Mouse (Mus musculus): ENCODE data around the gene Man1c1. TPM values are rescaled to one million over a fixed set of nuclear protein-coding genes. Genes with fewer than 3 reads are reported as not detected.

Man1c1 gene
- not detected in 2 replicates for total RNA-seq (2014; fragmentation: Nextera tagmentation)
- 0.05 TPM in 1 of 2 replicates, not detected in the other for total RNA-seq (2017)
- polyA plus RNA-seq (2012) = not detected in 2 replicates

DNA sequence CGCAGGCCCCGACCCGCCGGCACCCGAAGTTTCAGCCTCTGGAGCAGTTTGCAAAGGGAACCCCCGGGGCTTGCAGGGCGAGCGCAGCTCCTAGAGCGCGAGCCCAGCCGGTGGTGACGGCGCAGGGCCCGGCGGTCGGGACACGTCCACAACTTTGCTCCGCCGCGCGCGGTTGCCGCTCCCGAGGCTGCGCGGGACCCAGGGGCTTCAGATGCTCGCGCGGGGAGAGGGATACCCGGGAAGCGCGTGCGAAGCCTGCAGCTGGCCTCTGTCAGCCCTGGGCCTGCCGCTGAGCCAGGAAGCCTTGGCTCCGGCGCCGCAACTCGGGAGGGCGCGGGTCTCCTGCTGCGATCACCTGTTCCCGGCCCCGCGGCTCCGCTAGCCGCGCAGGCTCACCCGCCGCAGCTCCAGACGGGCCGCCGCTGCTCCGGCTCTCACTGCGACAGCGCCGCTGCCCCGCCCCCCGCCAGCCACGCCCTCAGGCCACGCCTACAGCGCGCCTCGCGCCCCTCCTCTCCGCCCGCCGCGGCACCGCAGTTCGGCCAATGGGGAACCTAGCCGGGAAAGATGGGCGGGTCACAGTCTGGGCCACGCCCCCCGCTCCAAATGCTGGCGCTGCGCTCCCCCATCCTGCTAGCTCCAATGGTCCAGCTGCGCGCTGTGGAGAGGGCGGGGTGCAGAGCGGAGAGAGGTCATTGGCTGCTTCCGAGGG is at the start of gene Man1c1:
Man1c1 (minus strand) TSS at position 456 of the 712 bp plus-strand sequence.
- Histone ChIP-seq H3K4me3 (ENCODE audit: low read depth, low read length) (peak within 1 kb of the TSS; percentile 30; the same call in 1 of the 2 replicates), H3K36me3 (replicated peaks) (no peaks in the 10 kb centered on the region), H3K9me3 (replicated peaks) (peaks cover 27% of the 10 kb centered on the region), H3K27me3 (ENCODE audit: insufficient read depth, low read length) (peaks cover 42% of the 10 kb centered on the region), H3K4me1 (ENCODE audit: insufficient read depth, low read depth, low read length) (no peaks in the 10 kb centered on the region; the same call in 1 of the 2 replicates)
- ATAC-seq (ENCODE audit: extremely low read depth, insufficient number of reproducible peaks, low FRiP score, poor library complexity, severe bottlenecking) = no peak
- DNase-seq (ENCODE audit: low spot score) = peak; percentile 29
- no peak for TF ChIP-seq GATA1 (IDR thresholded peaks at IDR 0.05; ENCODE audit: borderline replicate concordance, low read length)
- no peak for TF ChIP-seq CTCF (IDR thresholded peaks at IDR 0.05; ENCODE audit: low read depth, low read length)
- TF ChIP-seq TAL1 (conservative IDR thresholded peaks at IDR 0.05; ENCODE audit: low read depth, low read length) = no peak
- no peak for TF ChIP-seq GATA2 (IDR thresholded peaks at IDR 0.05; ENCODE audit: borderline replicate concordance, low read depth, low read length)
- TF ChIP-seq POLR2AphosphoS5 (IDR thresholded peaks at IDR 0.05; ENCODE audit: insufficient replicate concordance, low read depth, low read length) = no peak

GRCm38 (mm10) chr4:134753516-134754261 is 49.6 kb upstream of the Man1c1 start:
- peaks cover 96% of the 10 kb centered on the region for H3K36me3 ChIP-seq (replicated peaks)
- no peak for DNase-seq (ENCODE audit: low spot score)
- no peak for TF ChIP-seq GATA2 (IDR thresholded peaks at IDR 0.05; ENCODE audit: borderline replicate concordance, low read depth, low read length)
- TF ChIP-seq GATA1 (IDR thresholded peaks at IDR 0.05; ENCODE audit: borderline replicate concordance, low read length) = no peak
- TF ChIP-seq CTCF (IDR thresholded peaks at IDR 0.05; ENCODE audit: low read depth, low read length) = no peak
- TF ChIP-seq TAL1 (conservative IDR thresholded peaks at IDR 0.05; ENCODE audit: low read depth, low read length) = no peak
- no peak for TF ChIP-seq POLR2AphosphoS5 (IDR thresholded peaks at IDR 0.05; ENCODE audit: insufficient replicate concordance, low read depth, low read length)
- H3K9me3 ChIP-seq (replicated peaks) = no peaks in the 10 kb centered on the region
- peaks cover 91% of the 10 kb centered on the region for H3K4me1 ChIP-seq (ENCODE audit: insufficient read depth, low read depth, low read length)
- no peak for ATAC-seq (ENCODE audit: extremely low read depth, insufficient number of reproducible peaks, low FRiP score, poor library complexity, severe bottlenecking)
- H3K27me3 ChIP-seq (ENCODE audit: insufficient read depth, low read length) = no peaks in the 10 kb centered on the region
- no peak overlapping the region; the same call in 1 of the 2 replicates for H3K4me3 ChIP-seq (ENCODE audit: low read depth, low read length)

- H3K36me3 ChIP-seq (replicated peaks) = peaks cover 96% of the 10 kb centered on the region
- H3K4me1 ChIP-seq (ENCODE audit: insufficient read depth, low read depth, low read length) = peaks cover 84% of the 10 kb centered on the region
Measured at GRCm38 (mm10) chr4:134752911-134753426, 48.9 kb upstream of the Man1c1 start.

DNA sequence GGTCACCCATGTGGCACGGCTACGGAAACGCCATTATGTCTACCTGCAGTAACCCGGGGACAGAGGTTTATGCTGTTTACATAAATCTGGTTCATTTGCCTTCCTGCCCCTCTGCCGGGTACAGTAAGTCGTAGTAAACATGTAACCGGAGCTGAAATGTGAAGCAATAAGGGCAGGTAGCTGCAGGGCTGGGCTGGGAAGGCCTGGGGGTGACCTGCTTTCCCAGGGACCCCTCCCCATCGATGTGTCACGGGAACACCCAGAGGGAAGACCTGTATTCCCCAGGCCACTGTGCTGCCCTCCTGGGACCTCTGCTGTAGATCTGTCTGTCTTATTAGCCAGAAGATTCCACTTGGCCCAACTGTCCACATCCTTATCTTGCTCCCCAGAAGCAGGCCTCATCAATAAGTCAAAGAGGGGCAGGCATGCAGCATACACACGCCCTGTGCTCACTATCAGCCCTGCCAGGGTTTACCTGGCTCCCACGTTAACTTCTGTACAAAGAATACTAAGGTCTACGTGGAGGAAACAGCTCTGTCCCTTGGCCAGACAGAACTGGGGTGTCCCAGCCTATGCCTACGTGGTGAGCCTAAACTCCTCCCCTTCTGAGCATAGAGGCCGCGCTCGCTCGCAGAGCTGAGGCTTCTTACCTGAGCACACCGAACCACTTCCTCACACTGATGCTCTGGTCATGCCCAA is 47.7 kb upstream of the Man1c1 start:
- peak; percentile 71 for DNase-seq (ENCODE audit: low spot score)
- peak overlapping the region; percentile 60; the same call in 1 of the 2 replicates for H3K4me3 ChIP-seq (ENCODE audit: low read depth, low read length)
- TF ChIP-seq CTCF (IDR thresholded peaks at IDR 0.05; ENCODE audit: low read depth, low read length) (no peak), TAL1 (conservative IDR thresholded peaks at IDR 0.05; ENCODE audit: low read depth, low read length) (peak; percentile 89)
- no peaks in the 10 kb centered on the region for H3K27me3 ChIP-seq (ENCODE audit: insufficient read depth, low read length)
- peaks cover 98% of the 10 kb centered on the region for H3K36me3 ChIP-seq (replicated peaks)
- H3K9me3 ChIP-seq (replicated peaks) = no peaks in the 10 kb centered on the region
- H3K4me1 ChIP-seq (ENCODE audit: insufficient read depth, low read depth, low read length) = peaks cover 80% of the 10 kb centered on the region
- peak; percentile 77 for ATAC-seq (ENCODE audit: extremely low read depth, insufficient number of reproducible peaks, low FRiP score, poor library complexity, severe bottlenecking)

More at GRCm38 (mm10) chr4:134752911-134753426, 48.9 kb upstream of the Man1c1 start:
- ATAC-seq (ENCODE audit: extremely low read depth, insufficient number of reproducible peaks, low FRiP score, poor library complexity, severe bottlenecking) = no peak
- TF ChIP-seq POLR2AphosphoS5 (IDR thresholded peaks at IDR 0.05; ENCODE audit: insufficient replicate concordance, low read depth, low read length) (no peak), GATA1 (IDR thresholded peaks at IDR 0.05; ENCODE audit: borderline replicate concordance, low read length) (no peak)
- H3K9me3 ChIP-seq (replicated peaks) = no peaks in the 10 kb centered on the region
- no peak for DNase-seq (ENCODE audit: low spot score)
- no peaks in the 10 kb centered on the region for H3K27me3 ChIP-seq (ENCODE audit: insufficient read depth, low read length)
- peak overlapping the region; percentile 60; the same call in 1 of the 2 replicates for H3K4me3 ChIP-seq (ENCODE audit: low read depth, low read length)

- Histone ChIP-seq H3K36me3 (replicated peaks) (peaks cover 98% of the 10 kb centered on the region), H3K27me3 (ENCODE audit: insufficient read depth, low read length) (no peaks in the 10 kb centered on the region), H3K4me3 (ENCODE audit: low read depth, low read length) (no peak overlapping the region; the same call in 1 of the 2 replicates), H3K9me3 (replicated peaks) (no peaks in the 10 kb centered on the region), H3K4me1 (ENCODE audit: insufficient read depth, low read depth, low read length) (peaks cover 84% of the 10 kb centered on the region)
- DNase-seq (ENCODE audit: low spot score) = no peak
- TF ChIP-seq GATA2 (IDR thresholded peaks at IDR 0.05; ENCODE audit: borderline replicate concordance, low read depth, low read length) (no peak), TAL1 (conservative IDR thresholded peaks at IDR 0.05; ENCODE audit: low read depth, low read length) (no peak), POLR2AphosphoS5 (IDR thresholded peaks at IDR 0.05; ENCODE audit: insufficient replicate concordance, low read depth, low read length) (no peak), GATA1 (IDR thresholded peaks at IDR 0.05; ENCODE audit: borderline replicate concordance, low read length) (no peak), CTCF (IDR thresholded peaks at IDR 0.05; ENCODE audit: low read depth, low read length) (no peak)
- no peak for ATAC-seq (ENCODE audit: extremely low read depth, insufficient number of reproducible peaks, low FRiP score, poor library complexity, severe bottlenecking)
Measured at GRCm38 (mm10) chr4:134750825-134751224, 46.7 kb upstream of the Man1c1 start.

Data from G1E (cell line).